Mouse (Mus musculus) midbrain, embryonic 15.5 days (tissue): Measurements from ENCODE around the gene Urb2. TPM values are rescaled to one million over a fixed set of nuclear protein-coding genes. Genes with fewer than 3 reads are reported as not detected.
A peak's percentile ranks its signal among the peaks of the same experiment; 100 is the strongest.
"Not testable (repeated sequence)": the region's sequence is repeated elsewhere in the genome, so short reads cannot be mapped to it uniquely, and the experiment has no call there.

Experiments
- ATAC-seq: fragments of 200-750 bp; cut with Nextera tagmentation; replicated peaks from 2 replicates; pipeline ENCODE4 v1.8.0; 2017; ENCODE audit warnings: moderate TSS enrichment
- H3K27ac ChIP-seq: fragments of 300-500 bp; sonication (generic); 2 replicates; pipeline ENCODE4 v1.5.1; 2015; ENCODE audit warnings: mild to moderate bottlenecking, inconsistent platforms
- H3K27me3 ChIP-seq: fragments of 300-500 bp; sonication (generic); replicated peaks from 2 replicates; pipeline ENCODE4 v1.6.1; 2015; ENCODE audit warnings: inconsistent platforms
- H3K36me3 ChIP-seq: fragments of 300-500 bp; sonication (generic); replicated peaks from 2 replicates; pipeline ENCODE4 v1.6.1; 2015; ENCODE audit warnings: inconsistent platforms
- H3K4me1 ChIP-seq: fragments of 300-500 bp; sonication (generic); 2 replicates; pipeline ENCODE4 v1.6.1; 2015; ENCODE audit warnings: inconsistent platforms
- H3K4me2 ChIP-seq: fragments of 300-500 bp; sonication (generic); 2 replicates; pipeline ENCODE4 v1.6.1; 2015; ENCODE audit warnings: inconsistent platforms, mild to moderate bottlenecking, moderate library complexity
- H3K4me3 ChIP-seq: fragments of 300-500 bp; sonication (generic); 2 replicates; pipeline ENCODE4 v1.5.1; 2015; ENCODE audit warnings: mild to moderate bottlenecking, inconsistent platforms
- H3K9ac ChIP-seq: fragments of 300-500 bp; sonication (generic); 2 replicates; pipeline ENCODE4 v1.6.1; 2015; ENCODE audit warnings: mild to moderate bottlenecking, inconsistent platforms
- H3K9me3 ChIP-seq: fragments of 300-500 bp; sonication (generic); 2 replicates; pipeline ENCODE4 v1.6.1; 2016; ENCODE audit warnings: inconsistent platforms
- WGBS: fragments of 180-500 bp; shearing (Covaris S2); methylation state at CpG from one replicate; pipeline ENCODE4 v1.1.7; 2015; ENCODE audit warnings: mixed read lengths; 5-methylcytosine and 5-hydroxymethylcytosine counted together
- polyA plus RNA-seq: library from polyadenylated mRNA; unstranded; fragments of >200 nt; fragmentation: Nextera tagmentation; extraction: Ambion mirVana; gene quantifications from 2 replicates; pipeline ENCODE4 v1.2.1, GENCODE M21; 2015

The Urb2 gene
- polyA plus RNA-seq, 1 experiment from 2014 or later: 4.1 TPM

GRCm38 (mm10) chr8:123990277-123991049, 30.8 kb upstream of the Urb2 start:
- H3K27me3 ChIP-seq: no peaks in the 10 kb centered on the region
- H3K4me3 ChIP-seq: no peak overlapping the region
- no peak overlapping the region for H3K9ac ChIP-seq
- no peak overlapping the region for H3K27ac ChIP-seq
- ATAC-seq: no peak
- H3K9me3 ChIP-seq: no peaks in the 10 kb centered on the region
- H3K36me3 ChIP-seq: no peaks in the 10 kb centered on the region
- no peak overlapping the region for H3K4me2 ChIP-seq
- H3K4me1 ChIP-seq: no peaks in the 10 kb centered on the region
- 89% methylated on average over 13 of the region's 13 CpGs for WGBS

DNA sequence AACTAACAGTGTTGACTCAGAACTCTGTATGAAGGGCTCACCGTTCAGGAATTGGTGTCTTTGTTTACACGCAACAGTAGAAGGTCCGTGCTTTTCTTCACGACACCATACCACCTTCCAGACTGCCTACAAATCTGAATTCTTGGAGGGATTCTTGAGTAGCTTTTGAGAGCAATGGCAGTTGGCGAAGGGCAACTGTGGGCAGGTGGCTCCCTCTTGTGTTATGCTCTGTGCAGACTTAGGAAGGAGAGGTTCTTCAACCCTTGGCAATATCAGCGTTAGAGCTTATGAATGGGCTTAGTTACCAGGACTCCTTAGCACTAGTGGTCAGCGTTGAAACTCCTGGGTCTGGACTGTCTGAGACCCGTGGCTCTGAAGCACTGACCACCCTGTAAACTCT, 28.7 kb upstream of the Urb2 start:
- WGBS: 80% methylated on average over 8 of the region's 8 CpGs
- Histone ChIP-seq H3K4me3 (no peak overlapping the region), H3K27me3 (no peaks in the 10 kb centered on the region), H3K27ac (no peak overlapping the region), H3K36me3 (0 out of 2 replicates have a peak, but pooled peaks cover 7% of the 10 kb centered on the region), H3K4me2 (no peak overlapping the region), H3K4me1 (no peaks in the 10 kb centered on the region), H3K9ac (no peak overlapping the region), H3K9me3 (no peaks in the 10 kb centered on the region)
- no peak for ATAC-seq

GRCm38 (mm10) chr8:123993597-123993996, 27.7 kb upstream of the Urb2 start:
- 96% methylated on average over 5 of the region's 5 CpGs for WGBS
- Histone ChIP-seq H3K4me1 (no peaks in the 10 kb centered on the region), H3K4me2 (no peak overlapping the region), H3K4me3 (no peak overlapping the region), H3K9me3 (no peaks in the 10 kb centered on the region), H3K36me3 (0 out of 2 replicates have a peak, but pooled peaks cover 7% of the 10 kb centered on the region), H3K27me3 (no peaks in the 10 kb centered on the region), H3K27ac (no peak overlapping the region), H3K9ac (no peak overlapping the region)
- ATAC-seq: no peak

DNA sequence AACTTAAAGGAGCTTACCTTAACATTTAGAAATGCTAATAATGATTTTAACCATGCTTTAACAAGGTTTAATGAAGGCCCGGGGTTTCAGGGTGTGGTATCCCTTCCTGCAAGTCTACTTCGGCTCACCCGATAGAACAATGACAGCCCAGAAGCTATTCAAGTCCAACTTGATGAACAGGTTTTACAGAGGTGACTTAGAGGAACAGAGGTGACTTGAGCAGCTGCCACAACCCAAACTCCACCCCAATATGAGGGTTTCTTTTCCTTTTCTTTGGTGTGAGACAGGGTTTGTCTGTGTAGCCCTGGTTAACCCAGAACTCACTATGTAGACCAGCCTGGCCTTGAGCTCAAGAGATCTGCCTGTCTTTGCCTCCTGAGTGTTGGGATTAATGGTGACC, 27.3 kb upstream of the Urb2 start:
- H3K4me3 ChIP-seq: no peak overlapping the region
- no peak overlapping the region for H3K4me2 ChIP-seq
- no peaks in the 10 kb centered on the region for H3K9me3 ChIP-seq
- no peaks in the 10 kb centered on the region for H3K27me3 ChIP-seq
- no peak for ATAC-seq
- no peak overlapping the region for H3K27ac ChIP-seq
- no peaks in the 10 kb centered on the region for H3K4me1 ChIP-seq
- H3K9ac ChIP-seq: no peak overlapping the region
- WGBS: 96% methylated on average over 3 of the region's 3 CpGs
- 0 out of 2 replicates have a peak, but pooled peaks cover 8% of the 10 kb centered on the region for H3K36me3 ChIP-seq

- no peak for ATAC-seq
- Histone ChIP-seq H3K9me3 (no peaks in the 10 kb centered on the region), H3K36me3 (peaks cover 39% of the 10 kb centered on the region), H3K4me2 (no peak overlapping the region), H3K27me3 (no peaks in the 10 kb centered on the region), H3K4me3 (no peak overlapping the region), H3K9ac (no peak overlapping the region), H3K4me1 (no peaks in the 10 kb centered on the region), H3K27ac (no peak overlapping the region)
- WGBS: 98% methylated on average over 2 of the region's 2 CpGs
Observed at GRCm38 (mm10) chr8:123999568-123999967, 21.7 kb upstream of the Urb2 start.

- H3K9ac ChIP-seq: no peak overlapping the region
- H3K9me3 ChIP-seq: no peaks in the 10 kb centered on the region
- no peaks in the 10 kb centered on the region for H3K4me1 ChIP-seq
- H3K27me3 ChIP-seq: no peaks in the 10 kb centered on the region
- WGBS: 94% methylated on average over 10 of the region's 10 CpGs
- no peak overlapping the region for H3K4me2 ChIP-seq
- ATAC-seq: no peak
- peaks cover 52% of the 10 kb centered on the region for H3K36me3 ChIP-seq
- no peak overlapping the region for H3K4me3 ChIP-seq
- H3K27ac ChIP-seq: no peak overlapping the region
Observed at GRCm38 (mm10) chr8:124002546-124003108, 18.7 kb upstream of the Urb2 start.

- peaks cover 48% of the 10 kb centered on the region for H3K36me3 ChIP-seq
- H3K4me1 ChIP-seq: no peaks in the 10 kb centered on the region
- no peaks in the 10 kb centered on the region for H3K27me3 ChIP-seq
- no peak for ATAC-seq
- WGBS: 91% methylated on average over 6 of the region's 6 CpGs
- no peaks in the 10 kb centered on the region for H3K9me3 ChIP-seq
- H3K4me2 ChIP-seq: no peak overlapping the region
- H3K4me3 ChIP-seq: no peak overlapping the region
- H3K27ac ChIP-seq: no peak overlapping the region
- no peak overlapping the region for H3K9ac ChIP-seq
Observed at GRCm38 (mm10) chr8:124007829-124008228, 13.5 kb upstream of the Urb2 start.

- Histone ChIP-seq H3K4me2 (no peak overlapping the region), H3K27me3 (no peaks in the 10 kb centered on the region), H3K9me3 (no peaks in the 10 kb centered on the region), H3K4me1 (no peaks in the 10 kb centered on the region), H3K4me3 (no peak overlapping the region), H3K27ac (no peak overlapping the region), H3K36me3 (peaks cover 17% of the 10 kb centered on the region), H3K9ac (no peak overlapping the region)
- ATAC-seq: no peak
- WGBS: 85% methylated on average over 3 of the region's 3 CpGs
Observed at GRCm38 (mm10) chr8:124011580-124011979, 9.7 kb upstream of the Urb2 start.

- no peaks in the 10 kb centered on the region for H3K4me1 ChIP-seq
- H3K36me3 ChIP-seq: peaks cover 17% of the 10 kb centered on the region
- ATAC-seq: no peak
- WGBS: 97% methylated on average over 3 of the region's 3 CpGs
- H3K27ac ChIP-seq: no peak overlapping the region
- H3K9me3 ChIP-seq: no peaks in the 10 kb centered on the region
- H3K4me2 ChIP-seq: no peak overlapping the region
- no peak overlapping the region for H3K4me3 ChIP-seq
- H3K9ac ChIP-seq: no peak overlapping the region
- no peaks in the 10 kb centered on the region for H3K27me3 ChIP-seq
Observed at GRCm38 (mm10) chr8:124011989-124012586, 9.2 kb upstream of the Urb2 start.

DNA sequence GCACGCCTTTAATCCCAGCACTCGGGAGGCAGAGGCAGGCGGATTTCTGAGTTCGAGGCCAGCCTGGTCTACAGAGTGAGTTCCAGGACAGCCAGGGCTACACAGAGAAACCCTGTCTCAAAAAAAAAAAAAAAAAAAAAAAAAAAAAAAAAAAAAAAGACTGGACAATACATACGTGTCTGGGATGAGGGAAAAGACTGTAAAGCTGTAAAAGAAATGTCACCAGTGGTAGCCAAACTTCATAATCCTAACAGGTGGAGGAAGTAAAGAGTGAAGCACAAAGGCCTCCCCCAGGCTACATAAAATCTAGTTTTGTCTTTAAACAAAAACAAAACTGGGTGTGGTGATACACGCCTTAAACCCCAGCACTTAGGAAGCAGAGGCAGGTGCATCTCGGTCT, 7.0 kb upstream of the Urb2 start:
- not testable (repeated sequence) for ATAC-seq, H3K27ac ChIP-seq, H3K36me3 ChIP-seq, H3K4me3 ChIP-seq, H3K9me3 ChIP-seq, H3K9ac ChIP-seq, H3K27me3 ChIP-seq, H3K4me2 ChIP-seq
- peaks cover 12% of the 10 kb centered on the region for H3K4me1 ChIP-seq
- 93% methylated on average over 7 of the region's 7 CpGs for WGBS

DNA sequence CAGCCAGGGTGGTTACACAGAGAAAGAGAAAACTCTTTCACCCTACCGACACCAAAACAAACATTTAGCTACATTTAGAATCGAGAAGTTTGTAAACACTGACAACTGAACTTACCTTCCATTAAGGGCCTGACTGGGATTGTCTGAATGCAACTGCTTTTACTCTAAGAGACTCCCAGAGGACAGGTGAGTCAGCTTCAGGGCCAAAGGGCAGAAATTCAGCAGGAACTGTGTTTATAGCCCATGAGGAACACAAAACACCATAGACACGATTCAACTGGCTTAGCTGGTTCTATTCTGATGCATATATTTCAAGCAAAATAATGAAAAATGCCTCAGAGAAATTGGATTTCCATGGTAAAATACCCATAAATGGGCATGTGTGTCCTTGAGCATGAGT, 6.6 kb upstream of the Urb2 start:
- WGBS: 84% methylated on average over 3 of the region's 3 CpGs
- Histone ChIP-seq H3K9me3 (no peaks in the 10 kb centered on the region), H3K27me3 (no peaks in the 10 kb centered on the region), H3K4me2 (no peak overlapping the region), H3K4me3 (no peak overlapping the region), H3K36me3 (no peaks in the 10 kb centered on the region), H3K27ac (no peak overlapping the region), H3K9ac (no peak overlapping the region), H3K4me1 (peaks cover 16% of the 10 kb centered on the region)
- no peak for ATAC-seq

- Histone ChIP-seq H3K27ac (no peak overlapping the region), H3K9ac (no peak overlapping the region), H3K4me3 (peak overlapping the region; percentile 62; the same call in 1 of the 2 replicates), H3K36me3 (no peaks in the 10 kb centered on the region), H3K27me3 (no peaks in the 10 kb centered on the region), H3K4me1 (peaks cover 38% of the 10 kb centered on the region), H3K9me3 (no peaks in the 10 kb centered on the region), H3K4me2 (peak overlapping the region; percentile 55)
- 35% methylated on average over 13 of the region's 13 CpGs for WGBS
- no peak for ATAC-seq
Observed at GRCm38 (mm10) chr8:124019782-124020181, 1.5 kb upstream of the Urb2 start.
